Comparison of ENCODE assay signal across 22 mouse cellular contexts in the genomic region with DNA sequence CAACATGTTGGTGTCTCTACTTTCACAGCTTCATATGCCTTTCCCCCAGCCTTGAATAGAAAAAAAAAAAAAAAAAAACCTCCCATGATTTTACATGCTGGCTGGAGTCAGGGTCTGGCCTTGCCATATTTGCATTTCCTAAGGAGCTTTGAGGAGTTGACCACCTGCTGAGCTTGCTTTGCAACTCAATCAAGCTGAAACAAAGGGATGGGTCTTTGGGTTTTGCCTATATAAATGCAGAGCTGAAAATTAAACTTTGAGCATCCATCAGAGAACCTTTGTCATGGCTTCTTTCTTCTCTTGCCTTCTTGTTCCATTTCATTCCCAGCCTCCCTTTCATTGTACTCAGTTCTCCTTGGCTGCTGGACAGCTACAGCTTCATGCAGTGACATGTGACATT.
DNase-seq lines count a peak whose midpoint lies in the region; TF ChIP-seq lines count a peak whose summit lies in the region.
"Had no signal": no experiment of that assay in that cellular context is flagged by ENCODE, and none has a peak within 500 bp of the region (broad histone marks: within the 10 kb centered on the region; RNA-seq: fewer than 3 reads in every experiment).

No protein-coding gene starts in this region.

- no peak overlapping the region for H3K4me3 ChIP-seq in ES-E14 (ENCODE audit: insufficient read depth in 1 of 2, low read depth in 1 of 2, low read length in 2 of 2, poor library complexity in 1 of 2, severe bottlenecking in 1 of 2)

- no peak overlapping the region for H3K9ac ChIP-seq in ES-E14 (ENCODE audit: insufficient read depth, low read depth, low read length, poor library complexity, severe bottlenecking)

- H3K9me3 ChIP-seq in ES-E14 (ENCODE audit: control insufficient read depth, insufficient read depth, low read depth, low read length): no peaks in the 10 kb centered on the region
- H3K9me3 ChIP-seq: G1E had no signal

- H3K27ac ChIP-seq in ES-E14 (ENCODE audit: insufficient read depth, low read depth, low read length, poor library complexity, severe bottlenecking): no peak overlapping the region

- in situ Hi-C loops in ES-E14 (cut with MboI; ENCODE audit: low sequenced_read_pairs in 2 of 2, unreplicated experiment in 2 of 2): no loop called here

- H3K4me1 ChIP-seq in ES-E14 (ENCODE audit: control insufficient read depth in 2 of 2, insufficient read depth in 2 of 2, low read length in 2 of 2, poor library complexity in 1 of 2): no peaks in the 10 kb centered on the region

- peak; percentile 69 for DNase-seq in ES-CJ7 (ENCODE audit: low read depth, low spot score)
- peak; percentile 2 for DNase-seq in ES-E14 (ENCODE audit: low read depth, low spot score)
- peak; percentile 70 for DNase-seq in R1 (ENCODE audit: low read depth, low spot score)
- DNase-seq in ZHBTc4 (ENCODE audit: low read depth, low spot score): peak; percentile 52
- DNase-seq in cerebellum, adult 9-10 months: no peak
- no peak for DNase-seq in frontal cortex, postnatal 10 days (ENCODE audit: low spot score in 2 of 2)
- no peak for DNase-seq in layer of hippocampus, adult 9-10 months (ENCODE audit: low spot score)
- DNase-seq in layer of hippocampus, postnatal 14 days (ENCODE audit: low spot score in 2 of 2): no peak
- DNase-seq: adrenal gland, adult 2 months; adrenal gland, adult 8-10 months; adrenal gland, postnatal 10 days; adrenal gland, postnatal 14 days; adrenal gland, postnatal 25 days; adrenal gland, postnatal 36 days; B cell, adult 2 months; cerebellum, adult 11 months; cerebellum, adult 11-12 months; cerebellum, adult 18-20 months; cerebellum, adult 2 months; cerebellum, adult 8-10 months; cerebellum, adult 9-11 months had no signal

- no peaks in the 10 kb centered on the region for H3K36me3 ChIP-seq in ES-E14 (ENCODE audit: control insufficient read depth, insufficient read depth, low read length, poor library complexity, severe bottlenecking)
- H3K36me3 ChIP-seq: G1E had no signal

TF ChIP-seq in ES-E14, 5 proteins besides CTCF, POLR2A, EP300 and RAD21:
- TF ChIP-seq ZC3H11A (IDR thresholded peaks at IDR 0.05; ENCODE audit: borderline replicate concordance, low read depth, low read length) (no peak), ZNF384 (IDR thresholded peaks at IDR 0.05; ENCODE audit: low read depth, low read length) (peak; percentile 68; the same call in 1 of the 2 replicates)

Comparison
In these comparisons a context has a peak if more than half of its experiments do, and no peak if none do; other contexts are left out.
1. DNase-seq: peak in ES-CJ7 (single experiment), ES-E14 (single experiment), R1 (single experiment) and ZHBTc4 (single experiment); none in cerebellum, adult 9-10 months (single experiment), frontal cortex, postnatal 10 days (0 of 2), layer of hippocampus, adult 9-10 months (single experiment) and layer of hippocampus, postnatal 14 days (0 of 2).